Mouse (Mus musculus): ENCODE data around the gene Gcnt2. TPM values are rescaled to one million over a fixed set of nuclear protein-coding genes. Genes with fewer than 3 reads are reported as not detected.

Gene Gcnt2
- polyA plus RNA-seq (2015; fragmentation: Nextera tagmentation; extraction: Ambion mirVana): 3.6 and 3.7 TPM in 2 replicates

- Histone ChIP-seq H3K4me3 (no peak within 1 kb of the TSS), H3K9me3 (no peaks in the 10 kb centered on the region), H3K9ac (no peak within 1 kb of the TSS), H3K4me1 (no peaks in the 10 kb centered on the region), H3K27me3 (replicated peaks) (no peaks in the 10 kb centered on the region), H3K27ac (no peak within 1 kb of the TSS), H3K4me2 (peak within 1 kb of the TSS; percentile 16), H3K36me3 (replicated peaks) (no peaks in the 10 kb centered on the region)
- ATAC-seq (replicated peaks): no peak
- 65% methylated on average over 22 of the region's 22 CpGs for WGBS
These were observed at the start of gene Gcnt2 for GRCm38 (mm10) chr13:40859652-40860399. Gcnt2 (plus strand) TSS chr13:40859754.

GRCm38 (mm10) chr13:40820617-40821016, 38.9 kb upstream of the Gcnt2 start:
- H3K9ac ChIP-seq: no peak overlapping the region
- H3K9me3 ChIP-seq: no peaks in the 10 kb centered on the region
- no peaks in the 10 kb centered on the region for H3K36me3 ChIP-seq (replicated peaks)
- H3K27me3 ChIP-seq (replicated peaks): no peaks in the 10 kb centered on the region
- WGBS: 51% methylated on average over 1 of the region's 1 CpGs
- H3K4me3 ChIP-seq: no peak overlapping the region
- no peak overlapping the region for H3K4me2 ChIP-seq
- ATAC-seq (replicated peaks): no peak
- no peaks in the 10 kb centered on the region for H3K4me1 ChIP-seq
- H3K27ac ChIP-seq: no peak overlapping the region

DNA sequence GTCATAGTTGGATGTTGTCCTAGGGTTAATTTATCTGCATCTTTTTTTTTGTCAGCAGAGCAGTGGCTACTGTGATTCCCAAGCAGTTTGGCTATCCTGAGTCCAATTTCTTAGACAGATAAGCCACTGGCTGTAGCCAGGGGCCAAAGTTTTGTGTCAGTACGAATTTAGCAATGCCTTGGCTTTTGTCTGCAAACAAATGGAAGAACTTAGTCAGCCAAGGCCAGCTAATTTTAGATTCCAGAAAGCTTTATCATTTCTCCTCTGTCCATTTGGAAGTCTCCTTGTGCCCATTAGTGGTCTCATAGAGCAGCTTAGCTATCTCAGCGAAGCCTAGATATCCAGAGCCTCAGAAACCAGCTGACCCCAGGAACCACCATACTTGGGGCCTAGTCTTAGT, 37.6 kb upstream of the Gcnt2 start:
- H3K4me3 ChIP-seq: no peak overlapping the region
- no peak for ATAC-seq (replicated peaks)
- no peak overlapping the region for H3K4me2 ChIP-seq
- WGBS: 82% methylated on average over 2 of the region's 2 CpGs
- H3K27ac ChIP-seq: no peak overlapping the region
- no peaks in the 10 kb centered on the region for H3K36me3 ChIP-seq (replicated peaks)
- H3K4me1 ChIP-seq: no peaks in the 10 kb centered on the region
- H3K9me3 ChIP-seq: no peaks in the 10 kb centered on the region
- H3K27me3 ChIP-seq (replicated peaks): no peaks in the 10 kb centered on the region
- H3K9ac ChIP-seq: no peak overlapping the region

GRCm38 (mm10) chr13:40841146-40841787, 18.3 kb upstream of the Gcnt2 start:
- no peak overlapping the region for H3K4me2 ChIP-seq
- no peak overlapping the region for H3K27ac ChIP-seq
- no peak for ATAC-seq (replicated peaks)
- no peaks in the 10 kb centered on the region for H3K36me3 ChIP-seq (replicated peaks)
- no peaks in the 10 kb centered on the region for H3K9me3 ChIP-seq
- WGBS: 76% methylated on average over 10 of the region's 10 CpGs
- no peak overlapping the region for H3K4me3 ChIP-seq
- no peaks in the 10 kb centered on the region for H3K27me3 ChIP-seq (replicated peaks)
- no peaks in the 10 kb centered on the region for H3K4me1 ChIP-seq
- H3K9ac ChIP-seq: no peak overlapping the region

GRCm38 (mm10) chr13:40842141-40842540, 17.4 kb upstream of the Gcnt2 start:
- Histone ChIP-seq H3K27me3 (replicated peaks) (no peaks in the 10 kb centered on the region), H3K9me3 (no peaks in the 10 kb centered on the region), H3K4me1 (no peaks in the 10 kb centered on the region), H3K4me2 (no peak overlapping the region), H3K9ac (no peak overlapping the region), H3K4me3 (no peak overlapping the region), H3K36me3 (replicated peaks) (no peaks in the 10 kb centered on the region), H3K27ac (no peak overlapping the region)
- 32% methylated on average over 1 of the region's 1 CpGs for WGBS
- no peak for ATAC-seq (replicated peaks)

DNA sequence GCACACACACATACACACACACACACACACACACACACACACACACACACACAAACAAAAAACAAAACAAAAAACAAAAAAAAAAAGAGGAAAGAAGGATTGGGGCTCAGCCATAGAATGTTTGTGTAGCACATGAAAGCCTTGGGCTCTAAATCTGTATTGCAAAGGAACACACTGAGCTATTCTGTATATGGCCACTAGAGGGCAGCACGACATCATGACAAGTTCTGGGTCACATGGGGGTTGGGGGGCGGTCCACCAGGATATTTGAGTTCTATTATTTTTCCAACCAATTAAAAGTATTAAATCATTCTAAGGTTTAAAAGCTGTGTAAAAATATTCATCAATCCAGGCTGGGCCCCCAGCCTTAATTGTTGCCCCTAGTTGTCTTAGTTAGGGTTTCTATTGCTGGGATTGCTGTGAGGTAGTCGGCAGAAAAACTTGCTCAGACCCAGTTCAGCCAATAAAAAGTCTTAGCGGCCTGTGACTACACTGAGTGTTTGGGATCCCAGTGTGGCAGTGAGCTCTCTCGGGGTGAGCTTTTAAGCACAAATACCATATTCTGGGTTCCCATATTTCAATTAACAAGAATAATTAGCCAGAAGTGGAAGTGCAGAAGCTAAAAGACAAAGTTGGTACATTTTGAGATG, 16.0 kb upstream of the Gcnt2 start:
- 26% methylated on average over 5 of the region's 5 CpGs for WGBS
- Histone ChIP-seq H3K4me3 (no peak overlapping the region), H3K36me3 (replicated peaks) (no peaks in the 10 kb centered on the region), H3K4me1 (no peaks in the 10 kb centered on the region), H3K27ac (no peak overlapping the region), H3K9ac (no peak overlapping the region), H3K27me3 (replicated peaks) (no peaks in the 10 kb centered on the region), H3K9me3 (no peaks in the 10 kb centered on the region), H3K4me2 (no peak overlapping the region; the same call in 1 of the 2 replicates)
- peak; percentile 70 for ATAC-seq (replicated peaks)

DNA sequence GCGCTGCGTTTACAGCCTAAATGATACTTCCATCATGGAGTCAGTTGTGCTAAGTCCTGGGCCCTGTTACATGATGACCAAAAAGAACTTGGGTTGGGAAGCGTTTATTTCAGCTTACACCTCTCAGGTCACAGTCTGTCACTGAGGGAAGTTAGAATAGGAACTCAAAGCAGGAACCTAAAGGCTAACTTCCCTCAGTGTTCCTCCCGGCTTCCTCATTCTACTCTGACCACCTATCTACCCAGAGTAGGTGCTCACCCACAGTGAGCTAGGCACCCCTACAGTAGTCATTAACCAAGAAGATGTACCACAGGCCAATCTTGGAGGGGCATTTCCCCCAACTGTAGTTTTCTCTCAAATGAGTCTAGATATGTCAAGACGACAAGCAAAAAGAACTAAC, 15.4 kb upstream of the Gcnt2 start:
- Histone ChIP-seq H3K4me1 (no peaks in the 10 kb centered on the region), H3K9ac (no peak overlapping the region), H3K9me3 (no peaks in the 10 kb centered on the region), H3K4me3 (no peak overlapping the region), H3K4me2 (no peak overlapping the region), H3K27me3 (replicated peaks) (no peaks in the 10 kb centered on the region), H3K36me3 (replicated peaks) (no peaks in the 10 kb centered on the region), H3K27ac (no peak overlapping the region)
- 90% methylated on average over 5 of the region's 5 CpGs for WGBS
- no peak for ATAC-seq (replicated peaks)

DNA sequence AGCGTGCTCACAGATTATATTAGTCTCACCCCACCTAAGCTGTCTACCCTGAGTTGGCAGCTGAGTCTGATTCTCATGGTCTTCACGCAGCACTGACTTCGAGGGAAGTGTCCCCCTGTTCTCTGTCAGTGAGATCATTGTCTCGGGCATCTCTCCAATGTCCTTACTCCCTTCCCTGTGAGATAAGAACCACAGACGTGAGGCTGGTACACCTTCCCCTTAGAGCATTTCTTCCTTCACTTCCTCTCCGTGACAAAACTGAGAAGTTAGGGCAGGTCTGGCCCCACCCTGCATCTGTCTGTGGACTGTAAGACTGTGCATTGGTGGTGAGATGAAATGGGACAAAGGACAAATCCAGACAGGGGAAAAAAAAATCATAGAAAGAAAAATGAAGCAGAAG, 13.6 kb upstream of the Gcnt2 start:
- no peak overlapping the region for H3K27ac ChIP-seq
- H3K9ac ChIP-seq: no peak overlapping the region
- no peak overlapping the region for H3K4me3 ChIP-seq
- no peaks in the 10 kb centered on the region for H3K36me3 ChIP-seq (replicated peaks)
- no peaks in the 10 kb centered on the region for H3K27me3 ChIP-seq (replicated peaks)
- no peaks in the 10 kb centered on the region for H3K9me3 ChIP-seq
- H3K4me1 ChIP-seq: no peaks in the 10 kb centered on the region
- ATAC-seq (replicated peaks): no peak
- no peak overlapping the region for H3K4me2 ChIP-seq
- WGBS: 55% methylated on average over 6 of the region's 6 CpGs

DNA sequence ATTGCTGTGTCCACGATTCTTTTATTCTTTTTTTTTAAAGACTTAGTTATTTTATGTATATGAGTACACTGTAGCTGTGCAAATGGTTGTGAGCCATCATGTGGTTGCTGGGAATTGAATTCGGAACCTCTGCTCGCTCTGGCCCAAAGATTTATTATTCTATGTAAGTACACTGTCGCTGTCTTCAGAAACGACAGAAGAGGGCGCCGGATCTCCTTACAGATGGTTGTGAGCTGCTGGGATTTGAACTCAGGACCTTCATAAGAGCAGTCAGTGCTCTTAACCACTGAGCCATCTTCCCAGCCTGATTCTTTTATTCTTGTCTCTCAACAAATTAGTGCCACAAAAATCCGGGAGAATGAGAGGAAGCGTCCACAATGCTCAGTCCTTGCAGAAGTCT, 13.2 kb upstream of the Gcnt2 start:
- H3K9ac ChIP-seq: no peak overlapping the region
- H3K9me3 ChIP-seq: no peaks in the 10 kb centered on the region
- WGBS: 69% methylated on average over 9 of the region's 9 CpGs
- H3K4me1 ChIP-seq: no peaks in the 10 kb centered on the region
- no peak overlapping the region for H3K4me3 ChIP-seq
- no peak overlapping the region for H3K27ac ChIP-seq
- no peak for ATAC-seq (replicated peaks)
- no peaks in the 10 kb centered on the region for H3K36me3 ChIP-seq (replicated peaks)
- H3K4me2 ChIP-seq: no peak overlapping the region
- no peaks in the 10 kb centered on the region for H3K27me3 ChIP-seq (replicated peaks)

GRCm38 (mm10) chr13:40847898-40848297, 11.7 kb upstream of the Gcnt2 start:
- Histone ChIP-seq H3K9ac (no peak overlapping the region), H3K36me3 (replicated peaks) (no peaks in the 10 kb centered on the region), H3K4me2 (no peak overlapping the region), H3K9me3 (no peaks in the 10 kb centered on the region), H3K27ac (no peak overlapping the region), H3K4me3 (no peak overlapping the region), H3K27me3 (replicated peaks) (no peaks in the 10 kb centered on the region), H3K4me1 (no peaks in the 10 kb centered on the region)
- no peak for ATAC-seq (replicated peaks)
- WGBS: 89% methylated on average over 4 of the region's 4 CpGs

DNA sequence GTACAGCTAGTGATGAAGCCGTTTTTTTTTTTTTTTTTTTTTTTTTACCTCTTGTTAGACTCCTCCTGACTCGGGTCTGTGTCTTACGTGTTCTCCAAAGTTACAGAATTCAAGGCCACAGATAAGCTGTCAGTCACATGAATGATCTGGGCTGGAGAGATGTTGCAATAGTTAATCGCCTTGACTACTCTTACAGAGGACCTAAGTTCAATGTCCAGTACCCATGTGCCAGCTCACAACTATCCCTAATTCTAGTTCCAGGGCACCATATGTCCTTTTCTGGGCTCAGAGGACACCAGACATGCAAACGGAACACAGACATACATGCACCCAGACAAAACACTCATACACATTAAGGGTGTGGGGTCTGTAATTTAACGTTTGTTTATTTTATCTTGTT, 8.9 kb upstream of the Gcnt2 start:
- Histone ChIP-seq H3K27ac (no peak overlapping the region), H3K9me3 (no peaks in the 10 kb centered on the region), H3K4me1 (peaks cover 5% of the 10 kb centered on the region; the same call in 1 of the 2 replicates), H3K36me3 (replicated peaks) (no peaks in the 10 kb centered on the region), H3K4me3 (no peak overlapping the region), H3K27me3 (replicated peaks) (no peaks in the 10 kb centered on the region), H3K4me2 (no peak overlapping the region), H3K9ac (no peak overlapping the region)
- ATAC-seq (replicated peaks): no peak
- 89% methylated on average over 6 of the region's 6 CpGs for WGBS

GRCm38 (mm10) chr13:40851281-40851680, 8.3 kb upstream of the Gcnt2 start:
- no peaks in the 10 kb centered on the region for H3K9me3 ChIP-seq
- no peak overlapping the region for H3K4me3 ChIP-seq
- H3K36me3 ChIP-seq (replicated peaks): no peaks in the 10 kb centered on the region
- no peak overlapping the region for H3K9ac ChIP-seq
- no peaks in the 10 kb centered on the region for H3K27me3 ChIP-seq (replicated peaks)
- WGBS: 73% methylated on average over 7 of the region's 7 CpGs
- no peak for ATAC-seq (replicated peaks)
- H3K4me2 ChIP-seq: no peak overlapping the region
- peaks cover 5% of the 10 kb centered on the region; the same call in 1 of the 2 replicates for H3K4me1 ChIP-seq
- H3K27ac ChIP-seq: no peak overlapping the region
